Mouse (Mus musculus): Measurements from ENCODE around the gene Vmn2r16. TPM values are rescaled to one million over a fixed set of nuclear protein-coding genes. Genes with fewer than 3 reads are reported as not detected.

The Vmn2r16 gene
- not detected in 2 replicates for polyA plus RNA-seq (2015; fragmentation: Nextera tagmentation; extraction: Ambion mirVana)

DNA sequence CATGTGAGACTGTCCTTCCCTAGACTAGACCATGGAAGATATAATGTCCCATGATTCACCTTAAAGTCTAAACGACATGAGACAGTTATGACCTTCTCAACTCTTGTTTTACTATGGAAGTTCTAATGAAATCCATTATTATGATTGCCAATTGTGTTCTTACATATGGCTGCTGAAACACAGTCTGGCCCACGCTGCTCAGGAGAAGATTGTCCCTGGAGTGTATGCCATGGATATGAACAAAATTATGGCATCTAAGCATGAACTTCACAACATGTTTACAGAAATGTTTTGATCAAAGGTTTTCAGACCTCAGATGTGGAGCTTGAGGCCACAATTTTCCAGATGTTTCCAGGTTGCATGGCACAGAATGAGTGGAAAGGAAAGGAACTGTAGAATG lies at the start of gene Vmn2r16:
Vmn2r16 (plus strand) TSS at position 301 of the 400 bp plus-strand sequence.
- H3K9me3 ChIP-seq (replicated peaks) = no peaks in the 10 kb centered on the region
- no peak for ATAC-seq (ENCODE audit: insufficient read depth)
- no peaks in the 10 kb centered on the region for H3K36me3 ChIP-seq (replicated peaks)
- no peak within 1 kb of the TSS for H3K27ac ChIP-seq (replicated peaks)
- 30% methylated on average over 2 of the region's 2 CpGs for WGBS (ENCODE audit: insufficient replicate concordance)
- H3K27me3 ChIP-seq = no peaks in the 10 kb centered on the region
- no peak within 1 kb of the TSS for H3K4me3 ChIP-seq (replicated peaks)
- H3K4me2 ChIP-seq = no peak within 1 kb of the TSS
- H3K4me1 ChIP-seq (replicated peaks) = no peaks in the 10 kb centered on the region
- H3K9ac ChIP-seq = no peak within 1 kb of the TSS

DNA sequence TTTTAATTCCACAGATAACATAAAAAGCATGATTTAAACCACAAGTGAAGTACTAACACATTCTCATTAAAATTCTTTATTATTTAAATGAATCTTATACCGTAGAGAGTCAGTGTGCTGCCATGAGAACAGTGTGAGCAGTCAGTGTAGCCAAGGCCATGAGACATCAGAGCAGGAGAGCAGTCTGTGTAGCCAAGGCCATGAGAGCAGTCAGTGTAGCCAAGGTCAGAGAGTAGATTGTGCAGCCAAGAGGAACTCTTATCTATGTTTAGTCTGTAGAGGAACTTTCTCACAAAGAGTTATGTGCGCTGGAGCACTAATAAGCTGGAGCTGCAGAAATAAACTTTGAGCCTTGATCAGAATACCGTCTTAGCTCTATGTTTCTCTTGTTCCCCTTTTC lies 35.3 kb upstream of the Vmn2r16 start:
- no peak overlapping the region for H3K9ac ChIP-seq
- no peak overlapping the region for H3K4me2 ChIP-seq
- H3K36me3 ChIP-seq (replicated peaks) = no peaks in the 10 kb centered on the region
- H3K4me1 ChIP-seq (replicated peaks) = no peaks in the 10 kb centered on the region
- 62% methylated on average over 3 of the region's 3 CpGs for WGBS (ENCODE audit: insufficient replicate concordance)
- no peak for ATAC-seq (ENCODE audit: insufficient read depth)
- no peak overlapping the region for H3K27ac ChIP-seq (replicated peaks)
- no peak overlapping the region for H3K4me3 ChIP-seq (replicated peaks)
- no peaks in the 10 kb centered on the region for H3K27me3 ChIP-seq
- H3K9me3 ChIP-seq (replicated peaks) = no peaks in the 10 kb centered on the region; the same call in 1 of the 2 replicates

DNA sequence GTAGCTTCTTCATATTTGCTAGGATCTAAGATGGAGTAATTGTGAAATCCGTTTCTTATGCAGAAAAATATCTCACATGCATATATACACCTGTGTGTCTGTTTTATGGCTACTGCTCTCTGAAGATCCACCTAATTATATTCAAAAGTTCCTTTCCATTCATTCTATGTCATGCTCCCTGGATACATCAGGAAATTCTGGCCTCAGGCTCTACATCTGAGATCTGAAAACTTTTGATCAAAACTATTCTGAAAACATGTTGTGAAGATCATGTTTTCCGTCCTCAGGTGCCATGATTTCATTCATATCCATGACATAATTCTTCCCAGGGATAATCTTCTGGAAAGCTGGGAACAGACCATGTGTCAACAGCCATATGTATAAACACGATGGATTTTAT lies 32.4 kb upstream of the Vmn2r16 start, which contains the start of gene Vmn2r15:
Vmn2r15 (minus strand) TSS at position 101 of the 400 bp plus-strand sequence.
- no peak within 1 kb of the TSS for H3K27ac ChIP-seq (replicated peaks)
- no peaks in the 10 kb centered on the region for H3K4me1 ChIP-seq (replicated peaks)
- no peak for ATAC-seq (ENCODE audit: insufficient read depth)
- 37% methylated on average over 3 of the region's 3 CpGs for WGBS (ENCODE audit: insufficient replicate concordance)
- H3K4me3 ChIP-seq (replicated peaks) = no peak within 1 kb of the TSS
- H3K9ac ChIP-seq = no peak within 1 kb of the TSS
- H3K4me2 ChIP-seq = no peak within 1 kb of the TSS
- no peaks in the 10 kb centered on the region for H3K36me3 ChIP-seq (replicated peaks)
- no peaks in the 10 kb centered on the region for H3K27me3 ChIP-seq
- H3K9me3 ChIP-seq (replicated peaks) = no peaks in the 10 kb centered on the region; the same call in 1 of the 2 replicates

DNA sequence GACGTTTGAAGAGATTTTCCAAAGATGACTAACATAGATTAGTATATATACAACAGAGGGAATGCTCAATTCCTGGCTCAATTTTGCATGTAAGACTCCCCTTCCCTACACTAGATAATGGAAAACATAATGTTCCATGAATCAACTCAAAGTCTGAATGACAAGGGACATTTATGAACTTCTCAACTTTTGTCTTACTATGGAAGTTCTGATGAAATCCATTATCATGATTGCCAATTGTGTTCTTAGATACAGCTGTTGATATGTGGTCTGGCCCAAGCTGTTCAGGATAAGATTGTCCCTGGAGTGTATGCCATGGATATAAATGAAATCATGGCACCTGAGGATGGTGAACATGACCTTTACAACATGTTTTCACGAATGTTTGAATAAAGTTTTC lies 89.4 kb downstream of the Vmn2r16 start, which contains the start of gene Vmn2r17:
Vmn2r17 (plus strand) TSS at position 301 of the 400 bp plus-strand sequence.
- no peak within 1 kb of the TSS for H3K4me3 ChIP-seq (replicated peaks)
- no peak within 1 kb of the TSS for H3K4me2 ChIP-seq
- H3K9ac ChIP-seq = no peak within 1 kb of the TSS
- H3K27ac ChIP-seq (replicated peaks) = no peak within 1 kb of the TSS
- H3K27me3 ChIP-seq = no peaks in the 10 kb centered on the region
- WGBS (ENCODE audit: insufficient replicate concordance) = 38% methylated on average over 2 of the region's 2 CpGs
- H3K4me1 ChIP-seq (replicated peaks) = no peaks in the 10 kb centered on the region
- H3K9me3 ChIP-seq (replicated peaks) = 0 out of 2 replicates have a peak, but pooled peaks cover 2% of the 10 kb centered on the region
- H3K36me3 ChIP-seq (replicated peaks) = no peaks in the 10 kb centered on the region
- no peak for ATAC-seq (ENCODE audit: insufficient read depth)

Other genes starting within 250 kb of the Vmn2r16 start
- gene Vmn2r12, start 232.2 kb upstream of the Vmn2r16 start, polyA plus RNA-seq (2015; fragmentation: Nextera tagmentation; extraction: Ambion mirVana) = not detected in 2 replicates
- not detected in 2 replicates for gene Vmn2r13, start 138.0 kb upstream of the Vmn2r16 start, polyA plus RNA-seq (2015; fragmentation: Nextera tagmentation; extraction: Ambion mirVana)
- gene Vmn2r14, start 105.5 kb upstream of the Vmn2r16 start, polyA plus RNA-seq (2015; fragmentation: Nextera tagmentation; extraction: Ambion mirVana) = not detected in 2 replicates
- gene Vmn2r15, start 32.5 kb upstream of the Vmn2r16 start, polyA plus RNA-seq (2015; fragmentation: Nextera tagmentation; extraction: Ambion mirVana) = not detected in 2 replicates
- gene Vmn2r17, start 89.5 kb downstream of the Vmn2r16 start, polyA plus RNA-seq (2015; fragmentation: Nextera tagmentation; extraction: Ambion mirVana) = not detected in 2 replicates
- gene Crlf2, start 228.8 kb downstream of the Vmn2r16 start, polyA plus RNA-seq (2015; fragmentation: Nextera tagmentation; extraction: Ambion mirVana) = 5.7 and 7.3 TPM in 2 replicates